Mouse (Mus musculus): Measurements from ENCODE around the gene Ak9.

GRCm38 (mm10) chr10:41450780-41451522, 147.2 kb downstream of the Ak9 start:
- TF ChIP-seq POLR2A (IDR thresholded peaks at IDR 0.05; ENCODE audit: low read depth, low read length): no peak
- TF ChIP-seq CTCF (conservative IDR thresholded peaks at IDR 0.05; ENCODE audit: insufficient read depth, insufficient read length, low read depth, low read length): no peak

All from kidney, adult 2 months (tissue).